31 mouse cellular contexts compared by ENCODE assay signal in genomic region chr14:25868706-25869105, GRCm38 (mm10). TPM values are rescaled to one million over a fixed set of nuclear protein-coding genes. Genes with fewer than 3 reads are reported as not detected.
DNase-seq lines count a peak whose midpoint lies in the region; ATAC-seq and TF ChIP-seq lines count a peak whose summit lies in the region.
"Had no signal": no experiment of that assay in that cellular context is flagged by ENCODE, and none has a peak within 500 bp of the region (broad histone marks: within the 10 kb centered on the region; RNA-seq: fewer than 3 reads in every experiment).

No protein-coding gene starts in this region.

- WGBS in intestine, postnatal 0 days = 54% methylated on average over 3 of the region's 4 CpGs

- H3K4me2 ChIP-seq in intestine, postnatal 0 days (replicated peaks; ENCODE audit: low read depth) = no peak overlapping the region; the same call in 1 of the 2 replicates
- H3K4me2 ChIP-seq: heart, embryonic 13.5 days; kidney, embryonic 15.5 days; midbrain, embryonic 13.5 days; stomach, embryonic 15.5 days had no signal

- H3K9me3 ChIP-seq in ES-E14 (ENCODE audit: control insufficient read depth, insufficient read depth, low read depth, low read length) = no peaks in the 10 kb centered on the region
- no peaks in the 10 kb centered on the region for H3K9me3 ChIP-seq in intestine, postnatal 0 days (ENCODE audit: control insufficient read depth)
- H3K9me3 ChIP-seq: heart, embryonic 13.5 days; kidney, embryonic 15.5 days; limb, embryonic 10.5 days; midbrain, embryonic 13.5 days; stomach, embryonic 15.5 days had no signal

- H3K27ac ChIP-seq in layer of hippocampus, adult 2 months = 0 out of 2 replicates have a peak overlapping the region, but pooled peaks have one; percentile 23
- H3K27ac ChIP-seq in ES-E14 (ENCODE audit: insufficient read depth, low read depth, low read length, poor library complexity, severe bottlenecking) = peak overlapping the region; percentile 83; the same call in 1 of the 2 replicates
- H3K27ac ChIP-seq in intestine, postnatal 0 days (ENCODE audit: low read depth, low read length) = peak overlapping the region; percentile 71; the same call in 1 of the 2 replicates
- H3K27ac ChIP-seq: kidney, embryonic 15.5 days; limb, embryonic 10.5 days; midbrain, embryonic 13.5 days; stomach, embryonic 15.5 days had no signal

- peak overlapping the region; percentile 41; the same call in 1 of the 2 replicates for H3K9ac ChIP-seq in ES-E14 (ENCODE audit: insufficient read depth, low read depth, low read length, poor library complexity, severe bottlenecking)
- no peak overlapping the region for H3K9ac ChIP-seq in intestine, postnatal 0 days (ENCODE audit: low read depth, low read length)
- H3K9ac ChIP-seq: heart, embryonic 13.5 days; kidney, embryonic 15.5 days; liver, postnatal 0 days; midbrain, embryonic 13.5 days; stomach, embryonic 15.5 days had no signal

- peaks cover 23% of the 10 kb centered on the region; the same call in 1 of the 2 replicates for H3K36me3 ChIP-seq in ES-E14 (ENCODE audit: control insufficient read depth, insufficient read depth, low read length, poor library complexity, severe bottlenecking)
- peaks cover 32% of the 10 kb centered on the region for H3K36me3 ChIP-seq in intestine, postnatal 0 days (ENCODE audit: control insufficient read depth, insufficient read depth)
- H3K36me3 ChIP-seq: heart, embryonic 13.5 days; kidney, embryonic 15.5 days; limb, embryonic 10.5 days; midbrain, embryonic 13.5 days; stomach, embryonic 15.5 days had no signal

- H3K4me3 ChIP-seq in layer of hippocampus, adult 2 months = no peak overlapping the region
- H3K4me3 ChIP-seq in ES-E14 (ENCODE audit: insufficient read depth in 1 of 2, low read depth in 1 of 2, low read length in 2 of 2, poor library complexity in 1 of 2, severe bottlenecking in 1 of 2) = no peak overlapping the region
- H3K4me3 ChIP-seq in intestine, postnatal 0 days (ENCODE audit: low read depth, low read length) = no peak overlapping the region
- H3K4me3 ChIP-seq: heart, embryonic 13.5 days; kidney, embryonic 15.5 days; limb, embryonic 10.5 days; midbrain, embryonic 13.5 days; stomach, embryonic 15.5 days had no signal

- TF ChIP-seq CTCF in layer of hippocampus, adult 2 months (conservative IDR thresholded peaks at IDR 0.05) = no peak
- TF ChIP-seq CTCF in intestine, postnatal 0 days (IDR thresholded peaks at IDR 0.05; ENCODE audit: low read depth) = no peak

- DNase-seq in heart, adult 11 months = peak; percentile 93
- DNase-seq in heart, adult 8-10 months (ENCODE audit: low spot score) = no peak
- no peak for DNase-seq in layer of hippocampus, adult 2 months (ENCODE audit: low spot score in 2 of 2)
- DNase-seq in layer of hippocampus, postnatal 25 days (ENCODE audit: extremely low spot score in 1 of 2, low spot score in 1 of 2) = no peak
- no peak for DNase-seq in ES-E14 (ENCODE audit: low read depth, low spot score)
- DNase-seq in thymus, adult 18-20 months = no peak
- DNase-seq: adrenal gland, postnatal 10 days; cerebellum, adult 2 months; cerebellum, postnatal 25 days; embryo, embryonic 11 days; gastrocnemius, postnatal 14 days; heart, postnatal 4 days; kidney, adult 11 months; kidney, postnatal 36 days; layer of hippocampus, adult 9-11 months; liver, postnatal 0 days; lung, postnatal 10 days had no signal

- ATAC-seq in intestine, postnatal 0 days = no peak
- ATAC-seq: forebrain, embryonic 14.5 days; hindbrain, embryonic 16.5 days; midbrain, embryonic 13.5 days had no signal

- in situ Hi-C loops in ES-E14 (cut with MboI; ENCODE audit: low sequenced_read_pairs in 2 of 2, unreplicated experiment in 2 of 2) = no loop called here

- H3K27me3 ChIP-seq in intestine, postnatal 0 days (replicated peaks; ENCODE audit: control insufficient read depth, insufficient read depth, low read length) = no peaks in the 10 kb centered on the region
- H3K27me3 ChIP-seq: heart, embryonic 13.5 days; kidney, embryonic 15.5 days; midbrain, embryonic 13.5 days; stomach, embryonic 15.5 days had no signal

- H3K4me1 ChIP-seq in ES-E14 (ENCODE audit: control insufficient read depth in 2 of 2, insufficient read depth in 2 of 2, low read length in 2 of 2, poor library complexity in 1 of 2) = peaks cover 5 to 31% of the 10 kb centered on the region in 2 experiments; a peak in 3 of 4 replicates
- H3K4me1 ChIP-seq in intestine, postnatal 0 days (replicated peaks; ENCODE audit: control insufficient read depth, insufficient read depth, low read length) = peaks cover 28% of the 10 kb centered on the region; the same call in 1 of the 2 replicates
- H3K4me1 ChIP-seq: midbrain, embryonic 13.5 days had no signal

TF ChIP-seq in ES-E14, 5 proteins besides CTCF, POLR2A, EP300 and RAD21:
- no peak for TF ChIP-seq CHD2 (IDR thresholded peaks at IDR 0.05; ENCODE audit: low read depth, low read length)

RNA-seq across cellular contexts. Expression of gene Anxa11, which starts 26.8 kb away (rescaled TPM):
- total RNA-seq in heart, adult 8-10 months (2022) = 10 to 100 TPM; 79.8 to 88.1 (median 84.4) TPM
- 10 to 100 TPM; 87.9 to 88.8 TPM for total RNA-seq in layer of hippocampus, adult 2 months (2021)
- total RNA-seq in layer of hippocampus, postnatal 25 days (2021) = 10 to 100 TPM; 64.8 to 69.7 TPM
- 17.0 and 18.7 TPM in 2 replicates for total RNA-seq in ES-E14 (2012; rRNA removed)
- polyA plus RNA-seq in intestine, postnatal 0 days (2015; fragmentation: Nextera tagmentation; extraction: Ambion mirVana) = 82.3 and 86.7 TPM in 2 replicates

RNA-seq across cellular contexts. Expression of gene Plac9a, which starts 34.2 kb away (rescaled TPM):
- total RNA-seq in heart, adult 8-10 months (2022) = 1 to 10 TPM in 3 of 4 experiments, under 1 TPM in 1; 0.88 to 5.5 (median 3.0) TPM
- not detected for total RNA-seq in layer of hippocampus, adult 2 months (2021)
- total RNA-seq in layer of hippocampus, postnatal 25 days (2021) = 1 to 10 TPM in 1 of 2 experiments, not detected in 1; 1.2 TPM
- 1.3 and 6.5 TPM in 2 replicates for total RNA-seq in ES-E14 (2012; rRNA removed)
- 0.46 and 1.3 TPM in 2 replicates for polyA plus RNA-seq in intestine, postnatal 0 days (2015; fragmentation: Nextera tagmentation; extraction: Ambion mirVana)
- total RNA-seq: liver, adult 2 months; megakaryocyte progenitor cell, adult 5-6 weeks; monocyte, adult 5-6 weeks; neutrophil, adult 5-6 weeks had no signal
- polyA plus RNA-seq: cerebellum, adult 2 months; embryonic facial prominence, embryonic 14.5 days; forebrain, embryonic 14.5 days; heart, embryonic 13.5 days; hindbrain, embryonic 16.5 days; limb, embryonic 10.5 days; liver, adult 2 months; liver, postnatal 0 days; midbrain, embryonic 13.5 days; thymus, postnatal 0 days had no signal

RNA-seq across cellular contexts. Expression of gene Tmem254a, which starts 58.8 kb away (rescaled TPM):
- total RNA-seq in heart, adult 8-10 months (2022) = under 1 TPM in 3 of 4 experiments, not detected in 1; 0.35 to 0.75 (median 0.50) TPM
- 10 to 100 TPM in 1 of 2 experiments, 1 to 10 TPM in 1; 9.6 to 10.5 TPM for total RNA-seq in layer of hippocampus, adult 2 months (2021)
- total RNA-seq in layer of hippocampus, postnatal 25 days (2021) = 1 to 10 TPM; 6.1 to 7.2 TPM
- 1.7 and 2.4 TPM in 2 replicates for total RNA-seq in ES-E14 (2012; rRNA removed)
- polyA plus RNA-seq in intestine, postnatal 0 days (2015; fragmentation: Nextera tagmentation; extraction: Ambion mirVana) = 4.7 and 5.0 TPM in 2 replicates

Comparison
In these comparisons a context has a peak if more than half of its experiments do, and no peak if none do; other contexts are left out.
1. H3K27ac ChIP-seq: peak in every context shown above with its lines; median percentile 83 in ES-E14; 71 in intestine, postnatal 0 days; 23 in layer of hippocampus, adult 2 months.